Mouse (Mus musculus): ENCODE results near the gene Skiv2l. TPM values are rescaled to one million over a fixed set of nuclear protein-coding genes. Genes with fewer than 3 reads are reported as not detected.

Gene Skiv2l
- total RNA-seq, 1 experiment: 40.5 TPM

DNA sequence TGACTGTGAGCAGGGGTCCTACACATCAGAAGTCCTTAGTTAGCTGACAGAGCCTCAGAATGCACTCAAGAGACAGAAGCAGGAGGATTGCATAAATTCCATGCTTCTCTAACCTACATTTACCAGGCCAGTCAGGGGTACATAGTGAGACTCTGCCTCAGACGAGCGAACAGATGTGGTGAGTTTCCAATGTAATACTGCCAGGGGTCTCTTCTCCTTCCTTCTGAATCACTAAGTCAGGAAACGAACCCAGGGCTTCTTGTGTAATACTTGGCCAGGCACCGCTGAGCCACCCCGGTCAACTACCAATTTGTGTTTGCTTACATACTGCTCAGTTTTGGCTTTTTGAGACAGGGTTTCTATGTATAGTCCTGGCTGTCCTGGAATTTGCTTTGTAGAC is 37.9 kb upstream of the Skiv2l start:
- TF ChIP-seq ZC3H11A (IDR thresholded peaks at IDR 0.05; ENCODE audit: borderline replicate concordance, low read depth, low read length): no peak
- no peak for TF ChIP-seq ZNF384 (IDR thresholded peaks at IDR 0.05; ENCODE audit: low read depth, low read length)
- TF ChIP-seq HCFC1 (IDR thresholded peaks at IDR 0.05; ENCODE audit: borderline replicate concordance, insufficient read depth, low read length): no peak
- no peak for TF ChIP-seq MAFK (IDR thresholded peaks at IDR 0.05; ENCODE audit: insufficient read depth, low read depth, low read length)
- no peak for TF ChIP-seq CHD2 (IDR thresholded peaks at IDR 0.05; ENCODE audit: low read depth, low read length)

DNA sequence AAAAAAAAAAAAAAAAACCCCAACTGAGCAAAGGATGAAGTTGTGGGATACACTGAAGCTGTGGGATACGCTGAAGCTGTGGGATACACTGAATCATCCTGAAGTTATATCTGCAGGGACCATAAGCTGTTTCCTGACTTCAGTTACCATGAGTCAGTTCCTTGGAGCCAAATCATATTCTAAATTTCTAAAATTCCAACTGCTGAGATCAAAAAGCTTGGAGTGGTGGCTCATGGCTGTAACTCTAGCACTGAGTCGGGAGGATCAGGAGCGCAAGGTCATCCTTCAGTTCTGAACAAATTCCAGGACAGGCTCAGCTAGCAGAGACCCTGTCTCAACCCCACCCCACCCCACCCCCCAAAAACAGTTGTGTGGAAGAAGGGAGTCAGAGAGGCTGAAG is 35.6 kb upstream of the Skiv2l start:
- in situ Hi-C loops (cut with MboI; ENCODE audit: low sequenced_read_pairs in 2 of 2, unreplicated experiment in 2 of 2): no loop called here
- no peak for DNase-seq (ENCODE audit: low read depth, low spot score)
- no peak for TF ChIP-seq HCFC1 (IDR thresholded peaks at IDR 0.05; ENCODE audit: borderline replicate concordance, insufficient read depth, low read length)
- no peaks in the 10 kb centered on the region for H3K36me3 ChIP-seq (ENCODE audit: control insufficient read depth, insufficient read depth, low read length, poor library complexity, severe bottlenecking)
- H3K4me1 ChIP-seq (ENCODE audit: control insufficient read depth in 2 of 2, insufficient read depth in 2 of 2, low read length in 2 of 2, poor library complexity in 1 of 2): peaks cover 1 to 4% of the 10 kb centered on the region in 2 experiments; a peak in 2 of 4 replicates
- H3K27ac ChIP-seq (ENCODE audit: insufficient read depth, low read depth, low read length, poor library complexity, severe bottlenecking): no peak overlapping the region
- H3K4me3 ChIP-seq (ENCODE audit: insufficient read depth in 1 of 2, low read depth in 1 of 2, low read length in 2 of 2, poor library complexity in 1 of 2, severe bottlenecking in 1 of 2): no peak overlapping the region
- H3K9ac ChIP-seq (ENCODE audit: insufficient read depth, low read depth, low read length, poor library complexity, severe bottlenecking): no peak overlapping the region
- H3K9me3 ChIP-seq (ENCODE audit: control insufficient read depth, insufficient read depth, low read depth, low read length): no peaks in the 10 kb centered on the region

More for the DNA sequence above, 37.9 kb upstream of the Skiv2l start:
- Histone ChIP-seq H3K9me3 (ENCODE audit: control insufficient read depth, insufficient read depth, low read depth, low read length) (no peaks in the 10 kb centered on the region), H3K36me3 (ENCODE audit: control insufficient read depth, insufficient read depth, low read length, poor library complexity, severe bottlenecking) (no peaks in the 10 kb centered on the region), H3K4me1 (ENCODE audit: control insufficient read depth in 2 of 2, insufficient read depth in 2 of 2, low read length in 2 of 2, poor library complexity in 1 of 2) (peaks cover 1 to 7% of the 10 kb centered on the region in 2 experiments; a peak in 1 of 4 replicates), H3K4me3 (ENCODE audit: insufficient read depth in 1 of 2, low read depth in 1 of 2, low read length in 2 of 2, poor library complexity in 1 of 2, severe bottlenecking in 1 of 2) (no peak overlapping the region), H3K9ac (ENCODE audit: insufficient read depth, low read depth, low read length, poor library complexity, severe bottlenecking) (no peak overlapping the region), H3K27ac (ENCODE audit: insufficient read depth, low read depth, low read length, poor library complexity, severe bottlenecking) (no peak overlapping the region)
- in situ Hi-C loops (cut with MboI; ENCODE audit: low sequenced_read_pairs in 2 of 2, unreplicated experiment in 2 of 2): no loop called here
- DNase-seq (ENCODE audit: low read depth, low spot score): no peak

DNA sequence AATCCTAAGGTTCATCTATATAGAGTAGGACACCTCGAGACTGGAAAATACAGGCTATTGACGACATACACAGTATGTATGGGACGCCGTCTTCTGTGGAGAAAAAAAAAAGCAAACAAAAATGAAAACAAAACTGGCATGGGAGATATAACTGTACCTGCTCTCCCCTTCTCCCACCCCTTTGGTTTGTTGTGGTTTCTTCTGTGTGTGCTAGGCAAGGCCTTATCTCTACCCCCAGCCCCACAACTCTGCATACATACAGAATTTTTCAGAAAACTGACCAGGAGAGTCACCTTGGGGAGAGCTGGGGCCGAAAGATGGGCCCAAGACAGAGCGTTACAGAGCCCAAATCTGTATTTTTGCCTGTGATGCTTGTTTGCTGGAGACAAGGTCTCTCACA is 34.7 kb upstream of the Skiv2l start:
- TF ChIP-seq HCFC1 (IDR thresholded peaks at IDR 0.05; ENCODE audit: borderline replicate concordance, insufficient read depth, low read length) (no peak), MAFK (IDR thresholded peaks at IDR 0.05; ENCODE audit: insufficient read depth, low read depth, low read length) (no peak), ZNF384 (IDR thresholded peaks at IDR 0.05; ENCODE audit: low read depth, low read length) (no peak), CHD2 (IDR thresholded peaks at IDR 0.05; ENCODE audit: low read depth, low read length) (no peak), ZC3H11A (IDR thresholded peaks at IDR 0.05; ENCODE audit: borderline replicate concordance, low read depth, low read length) (no peak)

DNA sequence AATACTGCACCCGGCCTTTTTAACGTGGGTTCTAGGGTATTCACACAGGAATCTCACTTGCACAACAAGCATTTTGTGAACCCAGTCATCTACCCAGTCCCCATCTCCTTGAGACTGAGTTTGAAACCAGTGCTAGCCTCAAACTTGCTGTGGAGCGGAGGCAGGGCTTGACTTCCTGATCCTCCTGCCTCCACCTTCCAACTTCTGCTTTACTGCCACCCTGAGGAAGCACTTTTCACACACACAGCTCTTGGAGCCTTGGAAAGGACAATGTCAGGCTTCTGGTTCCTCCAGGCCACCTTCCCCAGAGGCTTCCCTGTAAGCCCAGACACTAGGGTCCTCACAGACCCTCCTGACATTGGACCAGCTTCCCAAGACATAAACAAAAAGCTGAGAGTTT is 33.3 kb upstream of the Skiv2l start:
- no peaks in the 10 kb centered on the region for H3K9me3 ChIP-seq (ENCODE audit: control insufficient read depth, insufficient read depth, low read depth, low read length)
- H3K4me1 ChIP-seq (ENCODE audit: control insufficient read depth in 2 of 2, insufficient read depth in 2 of 2, low read length in 2 of 2, poor library complexity in 1 of 2): peaks cover 0 to 3% of the 10 kb centered on the region in 2 experiments; a peak in 2 of 4 replicates
- H3K4me3 ChIP-seq (ENCODE audit: insufficient read depth in 1 of 2, low read depth in 1 of 2, low read length in 2 of 2, poor library complexity in 1 of 2, severe bottlenecking in 1 of 2): no peak overlapping the region
- DNase-seq (ENCODE audit: low read depth, low spot score): no peak
- no peak for TF ChIP-seq ZNF384 (IDR thresholded peaks at IDR 0.05; ENCODE audit: low read depth, low read length)
- no peak for TF ChIP-seq CHD2 (IDR thresholded peaks at IDR 0.05; ENCODE audit: low read depth, low read length)
- no peak for TF ChIP-seq HCFC1 (IDR thresholded peaks at IDR 0.05; ENCODE audit: borderline replicate concordance, insufficient read depth, low read length)
- no peak for TF ChIP-seq ZC3H11A (IDR thresholded peaks at IDR 0.05; ENCODE audit: borderline replicate concordance, low read depth, low read length)
- no peak for TF ChIP-seq MAFK (IDR thresholded peaks at IDR 0.05; ENCODE audit: insufficient read depth, low read depth, low read length)
- no peak overlapping the region for H3K27ac ChIP-seq (ENCODE audit: insufficient read depth, low read depth, low read length, poor library complexity, severe bottlenecking)
- H3K36me3 ChIP-seq (ENCODE audit: control insufficient read depth, insufficient read depth, low read length, poor library complexity, severe bottlenecking): no peaks in the 10 kb centered on the region
- in situ Hi-C loops (cut with MboI; ENCODE audit: low sequenced_read_pairs in 2 of 2, unreplicated experiment in 2 of 2): no loop called here
- no peak overlapping the region for H3K9ac ChIP-seq (ENCODE audit: insufficient read depth, low read depth, low read length, poor library complexity, severe bottlenecking)

More for the DNA sequence above, 34.7 kb upstream of the Skiv2l start:
- in situ Hi-C loops (cut with MboI; ENCODE audit: low sequenced_read_pairs in 2 of 2, unreplicated experiment in 2 of 2): no loop called here
- no peaks in the 10 kb centered on the region for H3K36me3 ChIP-seq (ENCODE audit: control insufficient read depth, insufficient read depth, low read length, poor library complexity, severe bottlenecking)
- no peak overlapping the region for H3K27ac ChIP-seq (ENCODE audit: insufficient read depth, low read depth, low read length, poor library complexity, severe bottlenecking)
- no peaks in the 10 kb centered on the region for H3K9me3 ChIP-seq (ENCODE audit: control insufficient read depth, insufficient read depth, low read depth, low read length)
- H3K4me1 ChIP-seq (ENCODE audit: control insufficient read depth in 2 of 2, insufficient read depth in 2 of 2, low read length in 2 of 2, poor library complexity in 1 of 2): peaks cover 0 to 1% of the 10 kb centered on the region in 2 experiments; a peak in 2 of 4 replicates
- no peak for DNase-seq (ENCODE audit: low read depth, low spot score)
- H3K9ac ChIP-seq (ENCODE audit: insufficient read depth, low read depth, low read length, poor library complexity, severe bottlenecking): no peak overlapping the region
- no peak overlapping the region for H3K4me3 ChIP-seq (ENCODE audit: insufficient read depth in 1 of 2, low read depth in 1 of 2, low read length in 2 of 2, poor library complexity in 1 of 2, severe bottlenecking in 1 of 2)

Data from ES-E14 (cell line).